14 mouse cellular contexts compared by ENCODE assay signal in genomic region chr6:99011895-99012584, GRCm38 (mm10).
DNase-seq lines count a peak whose midpoint lies in the region; ATAC-seq lines count a peak whose summit lies in the region.
"Had no signal": no experiment of that assay in that cellular context is flagged by ENCODE, and none has a peak within 500 bp of the region (broad histone marks: within the 10 kb centered on the region; RNA-seq: fewer than 3 reads in every experiment).

No protein-coding gene starts in this region.

- intact Hi-C loops in heart, postnatal 10 days (cut with DNase I), result loop anchor here (5.0 kb wide), 1 partner anchor 510 kb away; the partner anchor contains the start of gene Foxp1

- no peaks in the 10 kb centered on the region; the same call in 1 of the 2 replicates for H3K9me3 ChIP-seq in heart, embryonic 13.5 days
- H3K9me3 ChIP-seq in midbrain, embryonic 10.5 days (replicated peaks), result peaks cover 6% of the 10 kb centered on the region; the same call in 1 of the 2 replicates
- peaks cover 3% of the 10 kb centered on the region; the same call in 1 of the 2 replicates for H3K9me3 ChIP-seq in midbrain, embryonic 11.5 days (ENCODE audit: control insufficient read depth, low read length)
- H3K9me3 ChIP-seq in lung, embryonic 15.5 days, result 0 out of 2 replicates have a peak, but pooled peaks cover 4% of the 10 kb centered on the region
- H3K9me3 ChIP-seq in hindbrain, embryonic 13.5 days, result no peaks in the 10 kb centered on the region

- DNase-seq in heart, postnatal 10 days, result no peak
- no peak for DNase-seq in midbrain, embryonic 10.5 days (ENCODE audit: low spot score)
- no peak for DNase-seq in midbrain, embryonic 11.5 days (ENCODE audit: low spot score, missing footprints)
- DNase-seq in layer of hippocampus, postnatal 10 days (ENCODE audit: low spot score in 2 of 2), result no peak
- DNase-seq: adrenal gland, postnatal 25 days; cerebellum, adult 8-10 months had no signal

- peaks cover 34% of the 10 kb centered on the region for H3K4me1 ChIP-seq in heart, embryonic 13.5 days
- peaks cover 59% of the 10 kb centered on the region for H3K4me1 ChIP-seq in midbrain, embryonic 10.5 days
- H3K4me1 ChIP-seq in midbrain, embryonic 11.5 days (ENCODE audit: control insufficient read depth, insufficient read depth, low read length), result peaks cover 31% of the 10 kb centered on the region
- H3K4me1 ChIP-seq in lung, embryonic 15.5 days, result peaks cover 30% of the 10 kb centered on the region
- peaks cover 54% of the 10 kb centered on the region for H3K4me1 ChIP-seq in hindbrain, embryonic 13.5 days (replicated peaks)

- H3K4me3 ChIP-seq in heart, embryonic 13.5 days, result no peak overlapping the region
- no peak overlapping the region for H3K4me3 ChIP-seq in midbrain, embryonic 10.5 days
- H3K4me3 ChIP-seq in midbrain, embryonic 11.5 days (ENCODE audit: low read depth, low read length), result no peak overlapping the region
- H3K4me3 ChIP-seq in lung, embryonic 15.5 days, result no peak overlapping the region
- no peak overlapping the region for H3K4me3 ChIP-seq in hindbrain, embryonic 13.5 days
- H3K4me3 ChIP-seq: embryonic facial prominence, embryonic 12.5 days; neural tube, embryonic 13.5 days had no signal

- H3K27ac ChIP-seq in heart, embryonic 13.5 days (replicated peaks), result 0 out of 2 replicates have a peak overlapping the region, but pooled peaks have one; percentile 40
- H3K27ac ChIP-seq in midbrain, embryonic 10.5 days (replicated peaks), result 0 out of 2 replicates have a peak overlapping the region, but pooled peaks have one; percentile 72
- no peak overlapping the region for H3K27ac ChIP-seq in midbrain, embryonic 11.5 days (ENCODE audit: low read depth, low read length)
- H3K27ac ChIP-seq in lung, embryonic 15.5 days, result peak overlapping the region; percentile 42; the same call in 1 of the 2 replicates
- H3K27ac ChIP-seq in hindbrain, embryonic 13.5 days, result no peak overlapping the region
- H3K27ac ChIP-seq: embryonic facial prominence, embryonic 12.5 days; hindbrain, postnatal 0 days; neural tube, embryonic 13.5 days had no signal

- peaks cover 85% of the 10 kb centered on the region for H3K36me3 ChIP-seq in heart, embryonic 13.5 days
- peaks cover 60% of the 10 kb centered on the region for H3K36me3 ChIP-seq in midbrain, embryonic 10.5 days
- H3K36me3 ChIP-seq in midbrain, embryonic 11.5 days (ENCODE audit: control insufficient read depth, insufficient read depth, low read length), result peaks cover 17% of the 10 kb centered on the region; the same call in 1 of the 2 replicates
- peaks cover 36% of the 10 kb centered on the region for H3K36me3 ChIP-seq in lung, embryonic 15.5 days
- H3K36me3 ChIP-seq in hindbrain, embryonic 13.5 days, result peaks cover 8% of the 10 kb centered on the region; the same call in 1 of the 2 replicates

- H3K4me2 ChIP-seq in heart, embryonic 13.5 days, result no peak overlapping the region
- no peak overlapping the region for H3K4me2 ChIP-seq in midbrain, embryonic 11.5 days
- no peak overlapping the region for H3K4me2 ChIP-seq in lung, embryonic 15.5 days
- no peak overlapping the region for H3K4me2 ChIP-seq in hindbrain, embryonic 13.5 days
- H3K4me2 ChIP-seq: embryonic facial prominence, embryonic 12.5 days; neural tube, embryonic 13.5 days had no signal

- WGBS in heart, embryonic 13.5 days, result 48% methylated on average over 8 of the region's 8 CpGs
- 56% methylated on average over 8 of the region's 8 CpGs for WGBS in midbrain, embryonic 10.5 days
- WGBS in midbrain, embryonic 11.5 days, result 58% methylated on average over 8 of the region's 8 CpGs
- 38% methylated on average over 8 of the region's 8 CpGs for whole genome bisulfite sequencing in lung, embryonic 15.5 days
- WGBS in hindbrain, embryonic 13.5 days, result 59% methylated on average over 8 of the region's 8 CpGs

- H3K27me3 ChIP-seq in heart, embryonic 13.5 days (replicated peaks), result no peaks in the 10 kb centered on the region
- no peaks in the 10 kb centered on the region; the same call in 1 of the 2 replicates for H3K27me3 ChIP-seq in midbrain, embryonic 10.5 days (ENCODE audit: low read depth, poor library complexity, severe bottlenecking)
- no peaks in the 10 kb centered on the region for H3K27me3 ChIP-seq in midbrain, embryonic 11.5 days (ENCODE audit: control insufficient read depth, insufficient read depth, low read length)
- H3K27me3 ChIP-seq in lung, embryonic 15.5 days, result no peaks in the 10 kb centered on the region
- H3K27me3 ChIP-seq in hindbrain, embryonic 13.5 days, result peaks cover 38% of the 10 kb centered on the region
- H3K27me3 ChIP-seq: embryonic facial prominence, embryonic 12.5 days; Patski had no signal

- no peak for ATAC-seq in heart, embryonic 13.5 days (ENCODE audit: extremely low read depth, insufficient number of reproducible peaks, low FRiP score, low TSS enrichment)
- ATAC-seq in midbrain, embryonic 11.5 days (ENCODE audit: low FRiP score), result no peak
- ATAC-seq in lung, embryonic 15.5 days (ENCODE audit: borderline replicate concordance, extremely low read depth, low FRiP score, low TSS enrichment), result peak; percentile 36
- ATAC-seq in hindbrain, embryonic 13.5 days (ENCODE audit: low FRiP score), result no peak
- ATAC-seq: CD4-positive, CD25-positive, alpha-beta regulatory T cell, adult 4 months; hindbrain, postnatal 0 days; Patski had no signal

- no peak overlapping the region for H3K9ac ChIP-seq in heart, embryonic 13.5 days
- no peak overlapping the region for H3K9ac ChIP-seq in midbrain, embryonic 11.5 days (ENCODE audit: low read length)
- no peak overlapping the region for H3K9ac ChIP-seq in lung, embryonic 15.5 days
- no peak overlapping the region for H3K9ac ChIP-seq in hindbrain, embryonic 13.5 days
- H3K9ac ChIP-seq: embryonic facial prominence, embryonic 12.5 days; neural tube, embryonic 13.5 days had no signal

Comparison
In these comparisons a context has a peak if more than half of its experiments do, and no peak if none do; other contexts are left out.
1. H3K27ac ChIP-seq: peak in heart, embryonic 13.5 days (single experiment), midbrain, embryonic 10.5 days (single experiment) and lung, embryonic 15.5 days (single experiment); none in midbrain, embryonic 11.5 days (single experiment) and hindbrain, embryonic 13.5 days (single experiment).